Mouse (Mus musculus) kidney, adult 11 months (tissue): ENCODE data around the gene Olfr479.
"Not testable (repeated sequence)": the region's sequence is repeated elsewhere in the genome, so short reads cannot be mapped to it uniquely, and the experiment has no call there.

Experiments
- DNase-seq: peaks from one replicate; pipeline ENCODE4 v3.0.0; 2022

Olfr479 gene

DNA sequence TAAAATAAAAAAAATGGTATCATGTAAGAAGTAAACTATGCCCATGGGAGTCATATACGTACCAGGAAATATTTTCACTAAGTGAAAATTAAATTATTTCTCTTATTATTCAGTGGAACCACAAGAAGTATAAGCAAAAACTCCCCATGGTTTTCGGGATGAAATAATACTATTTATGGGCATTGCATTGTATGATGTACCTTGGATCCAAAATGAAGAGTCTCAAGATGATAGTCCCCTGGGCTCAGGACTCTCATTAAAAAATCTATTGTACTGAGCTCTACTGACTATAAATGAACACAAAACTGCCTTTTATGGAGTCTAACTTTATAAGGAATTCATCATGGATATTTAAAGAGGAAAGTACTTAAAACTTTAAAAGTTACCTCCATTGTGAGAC lies at the start of gene Olfr479:
Olfr479 (plus strand) TSS at position 301 of the 400 bp plus-strand sequence.
- DNase-seq, result no peak

GRCm38 (mm10) chr7:108014256-108014655 lies 36.2 kb upstream of the Olfr479 start:
- DNase-seq, result not testable (repeated sequence)

DNA sequence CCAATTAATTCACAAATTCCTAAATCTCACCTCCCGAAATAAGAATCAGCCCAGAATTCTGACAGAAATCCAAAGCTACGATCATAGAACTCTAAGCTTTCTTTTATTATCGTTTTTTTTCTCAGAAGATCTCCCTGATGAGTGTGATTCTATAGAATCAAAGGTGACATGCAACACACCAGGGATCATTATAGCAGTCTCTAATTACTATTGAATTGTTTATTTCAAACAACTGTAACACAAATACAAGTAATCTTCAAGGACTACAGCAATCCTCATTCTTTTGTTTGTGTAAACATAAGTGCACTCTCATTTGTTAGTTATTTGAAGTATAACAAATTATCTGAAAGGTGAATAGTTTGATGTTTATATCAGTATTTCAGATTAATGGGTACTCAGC lies 16.6 kb upstream of the Olfr479 start, which contains the start of gene Olfr478:
Olfr478 (minus strand) TSS at position 101 of the 400 bp plus-strand sequence.
- no peak for DNase-seq

DNA sequence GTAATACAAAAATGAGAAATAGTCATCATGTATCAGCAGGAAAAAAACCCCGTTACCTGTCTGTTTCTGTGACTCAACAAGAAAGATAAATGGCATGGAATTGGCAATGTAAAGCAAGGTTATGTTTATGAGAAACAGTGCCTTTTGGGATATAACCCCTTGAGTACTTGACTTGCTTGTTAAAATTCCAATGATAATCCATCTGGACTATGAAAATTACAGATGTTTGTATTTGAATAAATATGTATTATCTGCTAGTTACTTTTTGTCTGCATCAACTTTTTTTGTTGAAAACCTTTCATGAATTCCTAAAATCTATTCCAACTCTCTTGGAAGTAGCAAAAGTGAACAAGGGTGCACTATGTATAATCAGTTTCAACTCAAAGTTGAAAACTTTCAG lies 16.8 kb downstream of the Olfr479 start, which contains the start of gene Olfr480:
Olfr480 (minus strand) TSS at position 101 of the 400 bp plus-strand sequence.
- no peak for DNase-seq

DNA sequence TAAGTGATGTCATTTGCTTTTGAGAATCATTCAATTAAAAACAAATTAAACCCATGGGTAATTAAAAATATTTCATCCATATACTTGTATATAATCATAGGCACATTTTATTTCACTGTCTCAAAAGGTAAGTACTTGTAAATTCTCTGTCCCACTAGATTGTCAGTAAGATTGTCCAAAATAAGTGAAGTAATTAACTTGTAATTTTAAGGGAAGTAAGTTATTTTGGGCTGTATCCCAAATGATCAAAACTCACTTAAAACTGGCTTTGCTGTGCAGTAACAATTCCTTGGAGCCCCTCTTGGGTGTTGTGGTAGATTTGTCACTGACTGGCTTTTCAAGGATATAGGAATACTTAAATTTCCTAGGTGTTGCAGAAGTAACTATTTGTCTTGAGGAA lies 29.1 kb downstream of the Olfr479 start, which contains the start of gene Olfr481:
Olfr481 (plus strand) TSS at position 301 of the 400 bp plus-strand sequence.
- DNase-seq, result no peak

- DNase-seq, result no peak
Observed at GRCm38 (mm10) chr7:108097486-108097885, 47.0 kb downstream of the Olfr479 start, which contains the start of gene Olfr482. TSS of gene Olfr482 (minus strand) at chr7:108097586.

- no peak for DNase-seq
Observed at GRCm38 (mm10) chr7:108100549-108100948, 50.1 kb downstream of the Olfr479 start, which contains the start of gene Olfr483. TSS of gene Olfr483 (plus strand) at chr7:108100849.
